Mouse (Mus musculus) kidney, embryonic 16.5 days (tissue): ENCODE results near the gene Prss57. TPM values are rescaled to one million over a fixed set of nuclear protein-coding genes. Genes with fewer than 3 reads are reported as not detected.

Experiments
- ATAC-seq: fragments of 200-750 bp; cut with Nextera tagmentation; 2 replicates; pipeline ENCODE4 v1.8.0; 2017; ENCODE audit warnings: moderate TSS enrichment; ENCODE audit not compliant: low FRiP score, low TSS enrichment
- H3K27ac ChIP-seq: fragments of 300-500 bp; sonication (generic); 2 replicates; pipeline ENCODE4 v1.5.1; 2014; ENCODE audit warnings: low read length
- H3K27me3 ChIP-seq: fragments of 300-500 bp; sonication (generic); 2 replicates; pipeline ENCODE4 v1.6.1; 2014; ENCODE audit warnings: low read length, control low read depth, mixed read lengths; ENCODE audit not compliant: insufficient read depth
- H3K36me3 ChIP-seq: fragments of 300-500 bp; sonication (generic); 2 replicates; pipeline ENCODE4 v1.6.1; 2014; ENCODE audit warnings: low read length, control low read depth, mixed read lengths; ENCODE audit not compliant: insufficient read depth
- H3K4me1 ChIP-seq: fragments of 300-500 bp; sonication (generic); 2 replicates; pipeline ENCODE4 v1.6.1; 2014; ENCODE audit warnings: low read length, control low read depth, mixed read lengths; ENCODE audit not compliant: insufficient read depth
- H3K4me2 ChIP-seq: fragments of 300-500 bp; sonication (generic); replicated peaks from 2 replicates; pipeline ENCODE4 v1.6.1; 2014; ENCODE audit warnings: low read depth, low read length
- H3K4me3 ChIP-seq: fragments of 300-500 bp; sonication (generic); 2 replicates; pipeline ENCODE4 v1.5.1; 2014; ENCODE audit warnings: mild to moderate bottlenecking, low read length
- H3K9ac ChIP-seq: fragments of 300-500 bp; sonication (generic); replicated peaks from 2 replicates; pipeline ENCODE4 v1.6.1; 2014; ENCODE audit warnings: low read length
- H3K9me3 ChIP-seq: fragments of 300-500 bp; sonication (generic); 2 replicates; pipeline ENCODE4 v1.6.1; 2016; ENCODE audit warnings: low read length, control low read depth
- WGBS: fragments of 180-500 bp; shearing (Covaris S2); extraction: QIAGEN DNeasy Blood & Tissue Kit; methylation state at CpG from one replicate; pipeline ENCODE4 v1.1.7; 2014; 5-methylcytosine and 5-hydroxymethylcytosine counted together
- polyA plus RNA-seq: library from polyadenylated mRNA; unstranded; fragments of >200 nt; fragmentation: Nextera tagmentation; extraction: Ambion mirVana; gene quantifications from 2 replicates; pipeline ENCODE4 v1.2.1, GENCODE M21; 2015

Prss57 gene
- polyA plus RNA-seq, 1 experiment from 2014 or later = not detected

DNA sequence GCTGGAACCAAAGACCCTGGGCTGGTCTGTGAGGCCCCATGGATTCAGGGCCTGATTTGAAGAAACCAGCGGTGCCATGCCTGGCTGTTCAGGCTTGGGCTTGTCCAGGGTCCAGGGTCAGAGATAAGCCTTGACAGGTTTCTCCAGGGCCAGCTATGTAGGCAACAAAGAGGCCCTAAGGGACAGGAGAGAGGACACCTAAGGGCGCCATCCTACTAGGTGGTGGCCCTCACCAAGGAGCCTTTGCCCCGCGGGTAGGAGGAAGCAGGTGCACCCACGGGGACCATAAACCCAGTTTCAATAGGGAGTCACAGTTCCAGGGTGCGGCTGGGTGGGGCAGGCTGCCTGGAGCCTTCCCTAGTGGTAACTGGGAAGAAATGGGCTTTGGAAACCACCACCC is 32.2 kb upstream of the Prss57 start:
- Histone ChIP-seq H3K9me3 (no peaks in the 10 kb centered on the region), H3K27ac (peak overlapping the region; percentile 74), H3K4me3 (peak overlapping the region; percentile 21; the same call in 1 of the 2 replicates), H3K4me2 (peak overlapping the region; percentile 45), H3K9ac (peak overlapping the region; percentile 57; the same call in 1 of the 2 replicates), H3K36me3 (peaks cover 19% of the 10 kb centered on the region), H3K27me3 (no peaks in the 10 kb centered on the region), H3K4me1 (peaks cover 42% of the 10 kb centered on the region)
- 67% methylated on average over 6 of the region's 6 CpGs for WGBS
- ATAC-seq = no peak

DNA sequence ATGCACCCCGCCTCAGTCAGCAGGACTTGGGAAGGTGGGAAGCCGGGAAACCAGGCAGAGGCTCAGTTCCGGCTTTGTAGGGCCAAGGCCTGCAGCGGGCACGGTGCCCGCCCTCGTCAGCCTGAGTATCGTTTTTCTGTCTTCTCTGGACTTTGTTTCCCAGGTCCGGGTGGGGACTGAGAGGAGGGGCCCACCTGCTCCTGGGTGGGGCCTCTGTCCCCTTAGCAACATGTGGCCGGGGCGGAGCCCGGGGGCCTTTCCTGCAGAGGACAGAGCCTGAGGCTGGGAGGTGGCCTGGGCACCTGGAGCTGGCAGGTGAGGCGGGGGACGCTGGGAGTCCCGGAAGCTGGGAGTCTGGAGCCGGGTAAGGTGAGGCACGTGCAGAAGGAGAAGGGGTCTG is 31.6 kb upstream of the Prss57 start:
- 21% methylated on average over 16 of the region's 17 CpGs for WGBS
- Histone ChIP-seq H3K4me2 (peak overlapping the region; percentile 45), H3K4me3 (peak overlapping the region; percentile 21; the same call in 1 of the 2 replicates), H3K4me1 (peaks cover 44% of the 10 kb centered on the region), H3K27ac (peak overlapping the region; percentile 74), H3K36me3 (peaks cover 19% of the 10 kb centered on the region), H3K9ac (peak overlapping the region; percentile 57), H3K27me3 (no peaks in the 10 kb centered on the region), H3K9me3 (no peaks in the 10 kb centered on the region)
- ATAC-seq = peak; percentile 85

DNA sequence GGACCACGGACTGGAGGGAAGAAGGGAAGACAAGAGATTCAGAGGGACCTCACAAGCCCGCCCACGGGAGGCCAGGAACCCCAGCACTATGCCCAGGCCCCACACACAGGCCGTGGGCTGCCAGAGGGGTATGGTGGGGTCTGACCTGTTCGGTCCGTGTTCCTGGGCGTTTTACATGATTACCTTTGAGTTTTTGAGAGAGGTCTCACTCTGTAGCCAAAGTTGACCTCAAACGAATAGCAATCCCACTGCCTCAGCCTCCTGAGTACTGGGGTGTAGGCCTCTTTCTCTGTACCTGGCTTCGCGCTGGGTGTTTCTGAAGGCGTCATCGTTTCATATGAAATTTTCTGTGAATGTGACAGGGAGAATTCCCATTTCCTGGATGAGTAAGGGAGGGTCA is 31.0 kb upstream of the Prss57 start:
- Histone ChIP-seq H3K9ac (peak overlapping the region; percentile 57), H3K4me2 (peak overlapping the region; percentile 45)

DNA sequence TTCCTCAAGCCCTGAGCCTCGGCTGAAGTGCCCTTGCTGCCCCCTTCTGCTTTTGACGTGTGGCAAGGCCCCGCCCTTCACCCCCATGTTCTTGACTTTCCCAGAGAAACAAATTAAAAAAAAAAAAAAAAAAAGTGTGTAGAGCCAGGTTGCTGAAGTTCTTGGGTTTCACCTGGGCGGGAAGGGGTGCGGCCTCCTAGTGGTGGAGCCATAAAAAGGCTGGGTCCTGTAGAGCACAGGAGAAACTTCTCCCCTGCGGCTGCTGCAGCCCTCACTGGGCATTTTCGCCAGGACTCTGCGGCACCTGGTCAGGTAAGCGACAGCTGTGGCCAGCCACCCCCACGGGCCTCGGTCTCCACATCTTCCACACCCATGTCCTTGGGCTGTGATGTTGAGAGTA is 30.0 kb upstream of the Prss57 start, which contains the start of gene Misp:
Gene Misp (plus strand): TSS at position 208 of the 400 bp plus-strand sequence.
- H3K9me3 ChIP-seq = no peaks in the 10 kb centered on the region
- no peak within 1 kb of the TSS; the same call in 1 of the 2 replicates for H3K4me2 ChIP-seq
- no peak for ATAC-seq
- no peak within 1 kb of the TSS for H3K4me3 ChIP-seq
- no peaks in the 10 kb centered on the region for H3K27me3 ChIP-seq
- H3K36me3 ChIP-seq = peaks cover 24% of the 10 kb centered on the region
- peak within 1 kb of the TSS; percentile 84 for H3K27ac ChIP-seq
- H3K9ac ChIP-seq = peak within 1 kb of the TSS; percentile 57
- 37% methylated on average over 11 of the region's 11 CpGs for WGBS
- peaks cover 44% of the 10 kb centered on the region for H3K4me1 ChIP-seq

More for the DNA sequence above, 31.0 kb upstream of the Prss57 start:
- WGBS = 83% methylated on average over 12 of the region's 12 CpGs
- peaks cover 44% of the 10 kb centered on the region for H3K4me1 ChIP-seq
- no peak overlapping the region for H3K4me3 ChIP-seq
- H3K27ac ChIP-seq = peak overlapping the region; percentile 74
- peaks cover 21% of the 10 kb centered on the region for H3K36me3 ChIP-seq
- no peaks in the 10 kb centered on the region for H3K9me3 ChIP-seq
- ATAC-seq = no peak
- H3K27me3 ChIP-seq = no peaks in the 10 kb centered on the region

DNA sequence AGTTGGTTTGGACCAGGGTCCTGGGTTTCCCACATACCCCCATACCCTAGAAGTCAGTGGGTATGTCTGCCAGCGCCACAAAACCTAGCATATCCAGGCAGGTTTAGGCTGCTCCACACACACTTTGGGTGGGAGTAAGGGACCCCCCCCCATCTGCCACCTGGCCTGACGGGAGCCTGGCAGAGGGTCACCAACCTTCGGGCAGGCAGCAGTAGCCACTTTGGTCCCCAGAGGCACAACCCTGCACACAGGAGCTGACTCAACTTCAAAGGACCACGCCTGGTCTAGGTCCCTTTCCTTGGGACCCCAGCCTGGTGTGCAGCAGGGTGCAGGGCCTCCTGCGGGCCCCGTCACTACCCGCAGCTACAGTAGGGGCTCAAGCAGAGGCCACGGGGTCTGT is 29.5 kb upstream of the Prss57 start:
- Histone ChIP-seq H3K9ac (peak overlapping the region; percentile 44), H3K4me1 (peaks cover 45% of the 10 kb centered on the region), H3K9me3 (no peaks in the 10 kb centered on the region), H3K4me3 (no peak overlapping the region), H3K4me2 (no peak overlapping the region), H3K36me3 (peaks cover 22% of the 10 kb centered on the region), H3K27ac (peak overlapping the region; percentile 84), H3K27me3 (no peaks in the 10 kb centered on the region)
- WGBS = 71% methylated on average over 8 of the region's 8 CpGs
- no peak for ATAC-seq

DNA sequence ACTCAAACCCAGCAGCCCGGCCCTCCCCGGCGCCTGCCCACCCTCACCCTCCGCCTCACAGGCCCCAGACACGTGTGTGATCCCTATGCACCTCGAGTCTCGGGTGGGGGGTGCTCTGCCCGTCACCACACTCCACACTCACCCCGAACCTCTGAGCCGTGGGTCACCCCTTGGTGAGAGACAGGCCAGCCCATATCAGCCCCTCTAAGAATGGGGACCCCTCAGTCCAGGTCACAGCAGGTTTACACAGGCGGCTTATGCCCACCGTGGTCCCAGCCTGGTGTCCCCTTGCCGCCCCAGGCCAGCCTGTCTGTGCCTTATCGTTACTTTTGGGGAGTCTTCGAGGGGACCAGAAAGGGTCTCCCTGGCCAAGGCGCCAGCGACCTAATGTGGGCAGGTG is 28.8 kb upstream of the Prss57 start:
- H3K9me3 ChIP-seq = no peaks in the 10 kb centered on the region
- H3K4me2 ChIP-seq = no peak overlapping the region
- ATAC-seq = no peak
- peaks cover 22% of the 10 kb centered on the region for H3K36me3 ChIP-seq
- H3K27me3 ChIP-seq = no peaks in the 10 kb centered on the region
- H3K4me1 ChIP-seq = peaks cover 51% of the 10 kb centered on the region
- no peak overlapping the region for H3K27ac ChIP-seq
- no peak overlapping the region for H3K9ac ChIP-seq
- WGBS = 93% methylated on average over 17 of the region's 17 CpGs
- H3K4me3 ChIP-seq = no peak overlapping the region

DNA sequence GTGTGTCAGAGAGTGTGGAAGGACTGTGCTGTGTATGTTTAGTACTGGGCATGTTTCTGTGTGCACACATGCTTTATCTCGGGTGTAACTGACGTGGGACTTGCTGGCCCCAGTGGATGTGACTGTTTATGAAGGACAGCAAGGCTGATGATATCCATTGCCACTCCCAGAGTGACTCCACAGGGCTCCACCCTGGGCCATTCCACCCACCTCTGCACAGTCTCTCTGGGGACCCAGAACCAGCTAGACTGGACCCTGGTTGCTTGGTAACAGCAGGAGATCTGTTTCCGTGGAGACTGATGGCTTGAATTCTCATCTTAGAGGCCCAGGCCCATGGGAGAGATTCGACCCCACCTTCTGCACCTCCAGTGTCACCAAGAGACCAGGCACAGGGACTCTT is 27.5 kb upstream of the Prss57 start:
- no peak overlapping the region for H3K27ac ChIP-seq
- 70% methylated on average over 4 of the region's 4 CpGs for WGBS

DNA sequence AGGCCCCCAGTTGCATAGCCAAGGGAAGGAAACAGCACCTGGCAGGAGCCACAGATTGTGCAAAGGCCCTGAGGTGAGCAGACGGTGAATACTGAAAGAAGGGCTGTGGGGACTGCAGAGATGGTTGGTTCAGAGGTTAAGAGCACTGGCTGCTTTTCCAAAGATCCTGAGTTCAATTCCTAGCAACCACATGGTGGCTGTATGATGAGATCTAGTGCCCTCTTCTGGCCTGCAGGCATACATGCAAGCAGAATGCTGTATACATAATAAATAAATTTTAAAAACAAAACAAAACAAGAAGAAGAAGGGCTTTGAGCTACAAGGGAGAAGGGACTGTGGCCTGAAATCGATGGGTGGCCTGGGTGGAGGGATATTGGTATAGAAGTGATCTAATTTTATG is 26.4 kb upstream of the Prss57 start:
- Histone ChIP-seq H3K27me3 (no peaks in the 10 kb centered on the region), H3K9me3 (no peaks in the 10 kb centered on the region), H3K4me3 (no peak overlapping the region), H3K4me1 (peaks cover 44% of the 10 kb centered on the region), H3K9ac (no peak overlapping the region), H3K27ac (peak overlapping the region; percentile 93), H3K36me3 (peaks cover 22% of the 10 kb centered on the region), H3K4me2 (0 out of 2 replicates have a peak overlapping the region, but pooled peaks have one; percentile 11)
- 76% methylated on average over 2 of the region's 2 CpGs for WGBS
- ATAC-seq = no peak

More for the DNA sequence above, 27.5 kb upstream of the Prss57 start:
- H3K4me2 ChIP-seq = no peak overlapping the region
- H3K36me3 ChIP-seq = peaks cover 22% of the 10 kb centered on the region
- no peak overlapping the region for H3K9ac ChIP-seq
- peaks cover 51% of the 10 kb centered on the region for H3K4me1 ChIP-seq
- no peaks in the 10 kb centered on the region for H3K27me3 ChIP-seq
- no peak for ATAC-seq
- no peak overlapping the region for H3K4me3 ChIP-seq
- H3K9me3 ChIP-seq = no peaks in the 10 kb centered on the region

DNA sequence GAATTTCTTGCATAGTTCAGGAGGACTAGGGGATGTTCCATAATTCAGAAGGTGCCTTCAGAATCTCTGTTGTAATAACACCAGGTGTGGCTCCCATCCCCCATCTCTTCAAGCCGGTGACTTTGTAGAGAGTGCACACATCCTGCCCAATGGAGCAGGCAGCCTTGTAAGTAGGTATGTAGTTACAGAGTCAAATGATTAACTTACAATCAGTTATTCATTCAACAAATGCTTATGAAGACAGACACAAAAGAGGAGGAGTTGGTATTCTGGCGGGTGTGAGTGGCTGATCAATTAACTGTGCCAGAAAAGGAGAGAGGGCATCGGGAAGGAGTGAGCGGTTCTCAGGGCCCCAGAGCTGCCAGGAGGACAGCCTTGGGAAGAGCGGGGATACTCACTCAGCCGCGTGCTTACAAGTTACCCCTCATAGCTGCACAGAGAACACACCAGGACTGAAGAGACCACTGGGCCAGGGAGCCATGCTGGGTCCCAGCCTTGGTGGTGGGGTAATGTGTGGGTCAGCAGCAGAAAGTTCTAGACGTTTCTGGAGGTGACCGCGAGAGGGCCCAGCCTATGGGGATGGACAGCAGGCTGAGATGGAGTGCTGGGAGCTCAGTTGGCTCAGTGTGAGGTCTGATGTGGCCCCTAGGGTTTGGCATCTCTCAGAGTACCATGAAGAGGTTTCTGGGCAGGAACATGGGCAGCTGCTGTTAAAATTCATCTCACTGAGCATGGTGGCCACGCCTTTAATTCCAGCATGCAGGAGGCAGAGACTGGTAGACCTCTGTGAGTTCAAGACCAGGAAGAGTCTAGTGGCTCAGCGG is 25.1 kb upstream of the Prss57 start:
- Histone ChIP-seq H3K4me2 (peak overlapping the region; percentile 29), H3K27me3 (no peaks in the 10 kb centered on the region), H3K27ac (peak overlapping the region; percentile 93), H3K9ac (peak overlapping the region; percentile 17; the same call in 1 of the 2 replicates), H3K4me3 (peak overlapping the region; percentile 21), H3K4me1 (peaks cover 33% of the 10 kb centered on the region), H3K36me3 (peaks cover 26% of the 10 kb centered on the region), H3K9me3 (no peaks in the 10 kb centered on the region)
- ATAC-seq = peak; percentile 57
- WGBS = 70% methylated on average over 12 of the region's 12 CpGs
